Mouse (Mus musculus) left cerebral cortex, adult 8-10 months (tissue): ENCODE measurements around the gene Sult2a2. TPM values are rescaled to one million over a fixed set of nuclear protein-coding genes. Genes with fewer than 3 reads are reported as not detected.
"Not testable (repeated sequence)": the region's sequence is repeated elsewhere in the genome, so short reads cannot be mapped to it uniquely, and the experiment has no call there.

ENCODE experiments used
- DNase-seq, 2 experiments: peaks; one replicate each; pipeline ENCODE4 v3.0.0; 2022; ENCODE audit warnings: low spot score in 2 of 2
- total RNA-seq, 4 experiments: library from RNA; stranded (reverse); gene quantifications; 2 replicates each; pipeline ENCODE4 v1.2.4; 2022

Sult2a2 gene
- not detected for total RNA-seq

DNA sequence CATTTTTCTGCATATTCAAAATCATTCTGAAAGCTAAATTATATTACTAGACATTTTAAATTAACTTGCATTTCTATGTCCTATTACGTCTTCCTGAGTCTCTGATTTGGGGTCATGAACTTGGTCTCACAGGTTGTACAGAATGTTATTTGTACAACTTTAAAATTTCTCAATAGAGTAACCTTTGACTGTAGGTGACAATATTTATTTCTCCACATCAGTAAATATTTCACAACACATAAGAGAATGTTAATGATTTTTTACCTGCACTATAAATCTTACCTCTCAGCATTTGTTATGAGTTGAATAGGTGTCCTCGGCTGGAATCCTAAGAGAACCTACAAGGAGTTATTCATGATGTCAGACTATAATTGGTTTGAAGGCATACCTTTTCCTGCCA is at the start of gene Sult2a2:
Sult2a2 (plus strand) TSS at position 301 of the 400 bp plus-strand sequence.
- not testable (repeated sequence) for DNase-seq

DNA sequence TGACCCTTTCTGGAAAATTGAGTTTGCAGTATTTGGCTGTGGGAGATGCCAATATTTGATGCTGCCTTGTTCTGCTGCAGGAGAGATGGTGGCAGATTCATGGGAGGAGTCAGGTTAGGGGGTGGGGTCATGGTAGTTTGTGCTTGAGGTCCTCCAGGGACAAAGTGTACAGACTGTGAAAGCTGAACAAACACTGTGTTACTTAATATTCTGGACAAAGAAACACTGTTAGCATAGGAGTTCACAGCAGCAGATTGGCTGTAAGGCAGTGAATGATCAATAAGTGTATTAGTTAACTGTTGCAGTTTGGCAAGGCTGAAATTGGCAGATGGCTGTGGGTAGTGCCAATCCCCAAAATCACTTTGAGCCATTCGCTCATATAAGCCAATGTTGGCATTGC is 80.6 kb downstream of the Sult2a2 start:
- no peak for DNase-seq

Other genes with a start within 250 kb of the Sult2a2 start
- gene Bsph2, start 162.4 kb upstream of the Sult2a2 start, total RNA-seq = not detected
- gene Sult2a5, start 109.5 kb upstream of the Sult2a2 start, total RNA-seq = not detected
- gene Sult2a1, start 103.9 kb downstream of the Sult2a2 start, total RNA-seq = not detected